Mouse (Mus musculus): ENCODE data around the gene Sectm1a.
A peak's percentile ranks its signal among the peaks of the same experiment; 100 is the strongest.
"Not testable (repeated sequence)": the region's sequence is repeated elsewhere in the genome, so short reads cannot be mapped to it uniquely, and the experiment has no call there.

The Sectm1a gene

DNA sequence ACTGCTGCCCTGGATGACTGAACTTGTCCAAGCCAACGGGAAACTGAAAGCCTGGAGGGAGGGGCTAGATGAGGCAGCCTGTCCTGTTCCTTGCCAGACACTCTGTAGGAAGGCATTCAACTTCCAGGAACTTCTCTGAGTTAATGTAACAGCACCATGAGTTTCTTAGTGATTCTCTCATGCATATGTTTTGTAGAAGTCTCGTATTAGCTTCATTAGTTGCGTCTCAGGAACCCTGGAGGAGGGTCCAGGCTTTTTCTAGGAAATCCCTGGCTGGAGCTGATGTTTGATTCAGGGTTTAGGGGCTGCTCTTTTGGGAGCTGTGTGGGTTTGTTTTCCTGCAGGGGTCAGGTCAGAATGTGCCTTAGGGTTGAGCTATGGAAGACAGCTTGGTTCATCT is at the start of gene Sectm1a:
TSS of gene Sectm1a (minus strand) at position 101 of the 400 bp plus-strand sequence.
- DNase-seq (ENCODE audit: low spot score), result no peak

DNA sequence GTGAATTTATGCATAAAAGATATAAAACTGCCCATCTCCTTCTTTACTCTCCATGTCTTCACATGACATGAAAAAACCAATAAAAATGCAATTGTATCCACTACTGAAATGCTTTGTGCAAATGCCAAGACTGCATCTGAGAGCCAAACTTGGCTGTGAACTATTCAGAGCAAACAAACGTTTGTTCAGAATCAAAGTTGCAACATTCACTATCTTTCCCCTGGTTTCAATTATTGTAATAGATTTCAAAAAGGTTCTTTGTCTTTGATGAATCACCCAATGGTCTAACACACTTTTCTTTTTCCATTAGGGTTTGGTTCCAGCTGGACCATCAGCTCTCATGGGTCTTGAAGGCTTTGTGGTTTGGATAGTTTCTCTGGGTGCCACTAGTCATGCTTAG is 48.6 kb upstream of the Sectm1a start:
- no peak for DNase-seq (ENCODE audit: low spot score)

DNA sequence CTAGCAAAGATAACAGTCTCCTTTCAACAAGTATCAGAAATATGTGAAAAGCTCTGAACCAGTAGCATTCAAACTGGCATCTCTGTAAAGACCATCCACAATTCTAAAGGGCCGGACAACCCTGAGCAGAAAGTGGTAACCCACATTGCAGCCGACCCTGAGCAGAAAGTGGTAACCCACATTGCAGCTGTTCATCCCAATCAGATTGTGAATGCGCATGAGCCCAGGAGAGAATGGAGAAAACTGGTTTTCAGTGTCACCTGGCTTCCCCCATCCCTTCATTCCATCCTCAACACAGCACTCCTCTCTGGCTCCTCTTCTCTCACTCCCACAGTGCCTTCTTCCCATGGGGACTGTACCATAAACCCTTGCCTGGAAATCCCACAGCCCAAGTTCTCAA is 46.4 kb upstream of the Sectm1a start:
- DNase-seq (ENCODE audit: low spot score), result no peak

DNA sequence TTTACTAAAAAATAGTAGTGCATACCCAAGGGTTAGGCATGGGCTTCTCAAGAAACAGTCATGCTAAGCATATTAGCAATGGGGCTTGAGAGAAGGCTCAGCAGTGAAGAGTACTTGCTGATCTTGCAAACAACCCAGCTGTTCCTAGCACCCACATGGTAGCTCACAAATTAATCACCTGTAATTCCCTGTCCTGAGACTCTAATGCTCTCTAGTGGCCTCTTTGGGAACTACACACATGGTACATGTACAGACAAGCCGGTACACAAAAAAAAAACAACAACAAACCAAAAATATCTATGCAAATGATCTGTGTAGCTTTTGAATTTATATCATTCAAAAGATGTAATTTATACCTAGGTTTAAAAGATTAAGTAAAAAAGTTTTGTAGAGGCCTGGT is 45.4 kb upstream of the Sectm1a start:
- no peak for DNase-seq (ENCODE audit: low spot score)

DNA sequence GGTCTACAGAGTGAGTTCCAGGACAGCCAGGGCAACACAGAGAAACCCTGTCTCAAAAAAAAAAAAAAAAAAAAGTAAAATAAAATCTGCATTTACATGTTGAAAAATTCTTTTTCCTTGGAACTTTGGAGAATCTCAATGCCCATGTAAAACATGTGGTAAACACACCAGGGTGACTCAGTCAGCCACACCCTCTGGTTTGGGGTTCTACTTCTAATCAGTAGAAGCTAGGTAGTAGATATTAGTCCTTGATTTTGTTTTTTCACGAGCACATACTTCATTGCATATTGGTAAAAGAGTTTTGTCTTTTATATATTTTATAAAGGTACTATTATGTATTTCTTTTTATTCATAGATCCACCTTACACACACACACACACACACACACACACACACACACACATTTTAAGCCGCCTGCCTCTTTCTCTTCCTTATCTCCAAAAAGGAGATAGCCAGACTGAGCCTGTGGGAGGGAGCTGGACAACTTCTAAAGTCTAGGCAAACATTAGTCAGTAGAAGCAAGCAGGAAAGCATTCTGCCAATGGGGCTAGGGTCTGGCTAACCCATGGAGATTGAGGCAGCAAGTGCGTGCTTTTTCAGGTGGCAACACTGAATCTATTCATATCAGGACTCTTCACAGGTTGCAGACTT is 44.6 kb upstream of the Sectm1a start:
- DNase-seq (ENCODE audit: low spot score), result no peak

DNA sequence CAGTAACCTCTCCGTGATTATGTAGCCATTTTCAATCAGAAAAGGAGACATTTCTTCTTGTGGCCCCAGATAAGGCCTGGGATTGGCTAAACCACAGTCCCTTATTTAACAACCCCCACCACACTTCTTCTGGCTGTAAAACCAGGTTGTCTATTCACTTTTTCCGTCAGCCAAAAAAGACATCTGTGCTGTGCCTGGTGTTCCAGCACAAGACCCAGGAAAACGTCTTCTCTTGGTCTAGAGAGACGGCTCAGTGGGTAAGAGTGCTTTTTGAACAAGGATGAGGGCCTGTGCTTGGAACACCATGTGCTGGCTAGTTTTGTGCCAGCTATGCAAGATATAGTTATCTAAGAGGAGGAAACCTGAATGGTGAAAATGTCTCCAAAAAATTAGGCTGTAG is 42.4 kb upstream of the Sectm1a start:
- no peak for DNase-seq (ENCODE audit: low spot score)

DNA sequence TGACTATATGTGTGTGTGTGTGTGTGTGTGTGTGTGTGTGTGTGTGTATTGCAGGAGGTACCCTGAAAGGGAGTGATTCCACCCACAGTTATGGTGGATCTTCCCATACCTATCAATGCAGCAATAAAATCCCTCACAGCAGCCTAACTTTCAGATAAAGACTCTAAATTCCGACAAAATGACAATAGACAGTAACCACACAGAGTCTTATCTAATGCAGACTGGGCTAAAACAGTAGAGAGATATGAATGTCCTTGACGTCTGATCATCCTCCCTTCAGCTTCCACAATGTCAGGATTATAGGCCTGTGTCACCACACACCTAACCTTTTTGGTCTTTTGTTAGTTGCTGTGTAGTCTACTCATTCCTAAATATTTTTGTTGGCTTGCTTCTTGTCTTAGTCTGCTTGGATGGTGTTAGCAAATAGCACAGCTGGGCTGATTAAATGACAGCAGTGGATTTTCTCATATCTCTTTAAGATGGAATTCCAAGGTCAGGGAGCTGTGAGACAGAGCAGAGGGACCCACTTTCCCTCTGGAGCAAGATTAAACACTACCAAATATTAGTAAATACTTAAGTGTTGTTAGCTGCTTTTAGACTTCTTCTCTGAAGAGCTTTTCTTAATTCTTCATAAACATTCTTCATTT is 41.1 kb upstream of the Sectm1a start:
- no peak for DNase-seq (ENCODE audit: low spot score)

DNA sequence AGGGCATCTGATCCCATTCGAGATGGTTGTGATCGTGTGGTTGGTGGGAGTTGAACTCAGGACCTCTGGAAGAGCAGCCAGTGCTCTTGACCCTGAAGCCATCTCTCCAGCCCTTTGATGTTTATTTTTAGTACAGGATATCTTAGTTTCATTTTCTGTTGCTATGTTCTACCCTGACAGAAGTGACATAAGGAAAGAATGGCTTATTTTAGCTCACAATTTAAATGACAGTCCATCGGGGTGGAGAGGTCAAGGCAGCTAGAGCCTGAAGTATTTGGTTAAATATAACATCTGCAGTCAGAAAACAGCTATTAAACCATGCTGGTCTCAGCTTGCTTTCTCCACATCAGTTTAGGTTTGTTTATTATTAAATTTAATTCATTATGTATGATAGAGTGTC is 40.1 kb upstream of the Sectm1a start:
- DNase-seq (ENCODE audit: low spot score), result no peak

DNA sequence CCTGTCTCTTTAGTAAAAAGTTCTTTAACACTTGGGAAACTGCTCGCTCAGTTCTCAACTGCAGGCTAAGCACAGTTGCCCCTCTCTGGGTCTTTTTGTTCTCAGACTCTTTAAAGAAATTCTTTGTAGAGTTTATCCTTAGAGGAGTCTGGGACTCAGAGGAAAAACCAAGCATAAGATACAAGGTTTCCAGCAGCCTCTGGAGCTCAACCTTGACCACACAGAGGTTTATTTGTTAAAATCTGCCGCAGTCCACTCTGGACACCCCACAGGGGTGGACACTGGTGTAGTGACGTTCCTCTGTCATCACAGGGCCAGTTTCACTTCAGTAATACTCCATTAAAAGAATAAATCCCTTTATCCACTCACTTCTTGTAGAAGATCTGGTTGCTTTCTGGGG is 37.6 kb upstream of the Sectm1a start, which contains the start of gene Tex19.2:
TSS of gene Tex19.2 (minus strand) at position 101 of the 400 bp plus-strand sequence.
- DNase-seq (ENCODE audit: low spot score), result no peak

DNA sequence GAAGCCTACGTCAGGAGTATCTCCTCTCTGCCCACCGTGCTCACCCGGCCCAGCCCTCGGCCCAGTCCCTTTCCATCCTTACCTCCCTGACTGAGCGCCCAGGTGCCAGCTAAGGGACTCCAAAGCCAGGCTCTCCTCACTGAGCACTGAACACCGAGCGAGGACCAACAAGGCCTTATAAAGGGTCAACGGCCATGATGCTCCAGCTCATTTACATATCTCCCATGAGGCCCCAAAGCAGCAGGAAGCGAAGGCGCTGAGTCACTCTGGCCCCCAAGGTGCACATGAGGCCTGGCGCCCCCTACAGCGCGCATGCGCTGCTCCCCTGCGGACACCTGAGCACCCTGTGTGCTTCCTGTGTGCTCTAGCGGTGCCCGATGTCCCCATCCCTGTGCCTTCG is 37.1 kb upstream of the Sectm1a start:
- no peak for DNase-seq (ENCODE audit: low spot score)

DNA sequence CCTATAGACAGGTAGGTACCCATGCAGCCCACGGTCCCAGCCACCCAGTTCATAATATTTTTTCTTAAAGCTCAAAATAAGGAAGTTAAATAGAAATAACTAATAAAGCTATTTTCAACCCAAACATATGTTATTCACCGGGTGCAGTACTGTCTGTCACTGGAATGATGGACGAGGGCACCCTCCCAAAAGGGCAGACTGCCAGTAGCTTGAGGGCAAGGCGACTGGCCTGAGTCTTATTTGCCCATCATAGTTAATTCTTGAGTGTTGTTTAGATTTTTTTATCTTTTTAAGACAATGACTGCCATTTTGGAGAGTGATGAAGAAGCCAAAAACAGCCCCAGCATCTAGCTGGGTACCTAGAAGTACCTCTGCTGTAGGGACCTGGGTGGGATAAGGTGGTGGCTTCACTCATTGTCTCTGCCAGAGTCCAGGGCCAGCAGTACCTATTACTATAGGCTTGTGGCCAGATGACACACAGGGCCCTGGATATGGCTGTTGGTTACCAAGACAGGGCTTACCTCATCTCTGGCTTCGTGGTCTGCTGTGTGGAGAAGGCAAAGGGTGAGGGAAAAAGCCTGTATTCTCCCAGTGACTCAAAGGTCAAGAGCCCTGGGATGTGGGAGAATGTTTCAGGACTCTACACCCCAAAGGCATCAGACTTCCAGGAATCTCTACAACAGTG is 31.2 kb upstream of the Sectm1a start:
- DNase-seq (ENCODE audit: low spot score), result no peak

DNA sequence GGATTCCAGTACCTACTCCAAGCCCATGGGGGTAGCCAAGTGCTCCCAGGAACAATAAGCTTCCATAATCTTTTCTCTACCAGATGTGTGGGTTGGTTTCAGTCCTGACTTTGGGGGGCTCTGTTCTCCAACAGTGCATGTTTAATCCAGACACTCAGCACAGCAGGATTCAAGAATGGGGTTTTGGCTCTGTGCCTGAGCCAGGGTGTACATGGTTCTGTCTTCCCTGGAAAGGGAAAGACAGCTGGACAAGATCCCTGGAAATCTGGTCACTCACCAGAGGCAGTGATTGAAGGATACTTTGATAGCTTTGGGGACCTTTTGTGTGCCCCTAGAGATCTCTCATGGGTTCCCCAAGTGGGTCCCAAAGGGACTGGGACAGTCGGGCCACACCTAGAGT is 30.6 kb upstream of the Sectm1a start:
- no peak for DNase-seq (ENCODE audit: low spot score)

DNA sequence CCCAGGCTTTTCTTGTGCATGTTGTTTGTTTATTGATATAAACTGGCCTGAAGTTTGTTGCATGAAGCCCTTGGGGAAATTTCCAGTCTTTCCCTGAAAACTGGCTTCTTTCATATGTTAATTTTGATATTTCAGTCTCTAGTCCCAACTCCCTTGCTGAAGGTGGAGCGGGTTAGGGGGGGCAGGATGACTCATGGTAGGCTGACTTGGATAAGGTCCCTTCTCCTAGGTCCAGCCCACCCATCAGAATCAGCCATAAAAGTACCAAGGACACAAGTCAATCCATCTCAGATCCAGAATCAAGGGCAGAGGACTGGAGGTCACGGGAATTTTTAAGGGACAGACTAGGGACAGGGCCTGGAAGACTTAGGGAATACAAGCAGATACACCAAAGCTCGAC is 30.0 kb upstream of the Sectm1a start:
- DNase-seq (ENCODE audit: low spot score), result no peak

DNA sequence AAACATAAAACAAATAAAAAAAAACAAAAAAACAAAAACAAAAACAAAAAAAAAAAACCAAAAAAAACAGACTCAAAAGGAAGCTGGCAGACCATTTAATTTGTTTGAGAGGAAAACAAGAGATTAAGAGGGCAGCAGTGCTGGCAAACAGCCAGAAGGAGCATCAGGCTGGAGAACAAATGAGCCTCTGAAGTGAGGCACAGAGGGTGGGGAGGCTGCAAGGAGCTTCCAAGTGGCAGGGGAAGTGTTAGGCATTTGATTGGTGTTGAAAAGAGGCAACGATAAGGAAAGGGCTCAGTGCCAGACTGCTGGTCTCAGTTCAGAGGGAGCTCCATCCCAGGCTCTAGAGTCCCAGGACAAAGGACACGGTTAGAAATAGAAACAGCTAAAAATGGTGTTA is 29.0 kb upstream of the Sectm1a start:
- DNase-seq (ENCODE audit: low spot score), result peak; percentile 34

DNA sequence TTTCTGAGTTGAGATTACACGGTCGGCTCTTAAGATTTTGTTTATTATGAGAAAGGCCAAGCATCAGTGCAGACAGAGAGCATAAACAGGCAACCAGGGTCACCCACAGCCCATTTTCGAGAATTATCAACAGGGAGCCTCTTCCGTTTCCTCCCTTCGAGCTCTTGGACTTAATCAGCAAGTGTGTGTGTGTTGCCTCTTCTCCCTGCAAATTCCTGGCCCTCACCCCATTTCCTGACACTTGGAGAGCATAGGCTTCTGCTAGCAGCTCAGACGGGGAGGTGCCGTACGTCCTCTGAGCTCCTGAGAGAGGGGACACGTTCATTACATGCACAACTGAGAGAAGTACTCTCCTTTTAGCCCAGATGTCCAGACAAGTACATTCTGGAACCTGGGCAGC is 27.0 kb upstream of the Sectm1a start:
- DNase-seq (ENCODE audit: low spot score), result no peak

DNA sequence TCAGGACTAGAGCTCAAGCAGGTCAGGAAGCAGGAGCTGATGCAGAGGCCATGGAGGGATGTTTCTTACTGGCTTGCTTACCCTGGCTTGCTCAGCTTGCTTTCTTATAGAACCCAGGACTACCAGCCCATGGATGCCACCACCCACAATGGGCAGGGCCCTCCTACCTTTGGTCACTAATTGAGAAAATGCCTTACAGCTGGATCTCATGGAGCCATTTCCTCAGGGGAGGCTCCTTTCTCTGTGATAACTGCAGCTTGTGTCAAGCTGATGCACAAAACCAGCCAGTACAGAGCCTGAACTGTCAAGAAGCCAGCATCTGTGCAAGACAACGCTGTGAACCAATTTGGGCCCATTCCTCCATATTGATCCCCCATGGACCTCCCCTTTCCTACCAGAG is 26.2 kb upstream of the Sectm1a start:
- not testable (repeated sequence) for DNase-seq (ENCODE audit: low spot score)

DNA sequence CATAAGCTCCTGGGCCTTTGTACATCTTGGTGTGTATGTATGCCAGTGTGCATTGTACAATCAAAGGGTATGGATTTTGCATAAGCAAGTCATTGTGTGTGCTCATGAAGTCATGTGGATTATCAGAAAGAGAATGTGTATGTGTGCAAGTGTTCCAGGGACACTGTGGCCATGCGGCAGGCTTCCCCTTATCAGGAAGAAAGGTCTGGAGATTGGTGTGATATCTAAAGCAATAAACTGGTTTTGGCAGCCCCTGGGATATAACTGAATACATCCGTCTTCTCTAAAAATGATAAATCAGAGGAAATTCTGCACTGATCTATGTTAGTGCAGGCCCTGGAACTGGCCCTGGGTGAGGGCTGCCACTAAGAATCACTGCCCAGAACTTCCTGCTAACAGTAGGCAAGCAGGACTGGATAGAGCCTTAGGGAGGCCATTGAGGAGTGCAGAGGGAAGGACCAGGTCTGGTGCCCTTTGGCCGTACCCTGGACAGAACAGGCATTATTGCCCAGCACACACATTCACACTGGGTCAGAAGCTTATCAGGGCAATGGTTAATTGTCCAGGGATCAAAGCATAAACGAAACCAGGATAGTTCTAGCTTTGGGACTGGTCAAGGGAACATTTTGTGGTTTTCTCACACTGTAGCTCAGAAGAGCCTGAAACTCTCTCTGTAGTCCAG is 20.2 kb upstream of the Sectm1a start:
- DNase-seq (ENCODE audit: low spot score), result no peak

DNA sequence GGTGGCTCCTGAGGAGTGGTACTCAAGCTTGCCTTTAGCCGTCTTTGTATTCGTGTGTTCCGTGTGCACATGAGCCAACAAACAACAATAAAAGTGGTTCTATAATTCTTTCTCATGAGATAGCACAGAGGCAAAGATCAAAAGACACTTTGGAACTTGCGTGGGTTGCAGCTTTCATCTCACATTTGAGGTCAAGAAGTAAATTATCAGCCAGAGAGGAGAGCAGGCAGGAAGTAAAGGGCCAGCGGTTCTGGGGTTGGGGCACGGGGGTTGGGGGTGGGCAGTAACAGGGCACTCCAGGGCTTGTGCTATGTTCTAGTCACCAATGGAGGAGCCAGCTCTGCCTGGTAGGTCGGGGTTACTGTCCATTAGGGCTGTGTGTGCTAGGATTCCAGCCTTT is 19.7 kb upstream of the Sectm1a start:
- no peak for DNase-seq (ENCODE audit: low spot score)

DNA sequence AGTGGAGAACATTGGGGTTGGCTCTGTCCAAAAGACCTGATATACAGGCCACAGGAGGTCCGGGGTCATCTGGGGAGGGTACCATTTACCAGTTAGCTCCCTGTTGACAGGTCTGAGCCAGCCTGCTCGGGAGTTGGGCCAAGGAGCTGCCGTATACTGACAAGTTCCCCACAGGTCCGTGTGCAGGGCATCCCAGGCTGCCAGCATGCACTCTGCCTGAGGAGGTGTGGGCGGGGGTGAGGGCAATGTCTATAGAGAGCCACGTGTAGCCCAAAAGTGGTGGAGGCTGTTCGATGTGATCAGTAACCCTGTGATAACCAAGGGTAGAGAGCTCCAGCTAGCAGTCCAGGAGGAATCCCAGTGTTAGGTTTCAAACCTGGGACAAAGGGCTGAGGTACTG is 18.7 kb upstream of the Sectm1a start:
- DNase-seq (ENCODE audit: low spot score), result no peak

DNA sequence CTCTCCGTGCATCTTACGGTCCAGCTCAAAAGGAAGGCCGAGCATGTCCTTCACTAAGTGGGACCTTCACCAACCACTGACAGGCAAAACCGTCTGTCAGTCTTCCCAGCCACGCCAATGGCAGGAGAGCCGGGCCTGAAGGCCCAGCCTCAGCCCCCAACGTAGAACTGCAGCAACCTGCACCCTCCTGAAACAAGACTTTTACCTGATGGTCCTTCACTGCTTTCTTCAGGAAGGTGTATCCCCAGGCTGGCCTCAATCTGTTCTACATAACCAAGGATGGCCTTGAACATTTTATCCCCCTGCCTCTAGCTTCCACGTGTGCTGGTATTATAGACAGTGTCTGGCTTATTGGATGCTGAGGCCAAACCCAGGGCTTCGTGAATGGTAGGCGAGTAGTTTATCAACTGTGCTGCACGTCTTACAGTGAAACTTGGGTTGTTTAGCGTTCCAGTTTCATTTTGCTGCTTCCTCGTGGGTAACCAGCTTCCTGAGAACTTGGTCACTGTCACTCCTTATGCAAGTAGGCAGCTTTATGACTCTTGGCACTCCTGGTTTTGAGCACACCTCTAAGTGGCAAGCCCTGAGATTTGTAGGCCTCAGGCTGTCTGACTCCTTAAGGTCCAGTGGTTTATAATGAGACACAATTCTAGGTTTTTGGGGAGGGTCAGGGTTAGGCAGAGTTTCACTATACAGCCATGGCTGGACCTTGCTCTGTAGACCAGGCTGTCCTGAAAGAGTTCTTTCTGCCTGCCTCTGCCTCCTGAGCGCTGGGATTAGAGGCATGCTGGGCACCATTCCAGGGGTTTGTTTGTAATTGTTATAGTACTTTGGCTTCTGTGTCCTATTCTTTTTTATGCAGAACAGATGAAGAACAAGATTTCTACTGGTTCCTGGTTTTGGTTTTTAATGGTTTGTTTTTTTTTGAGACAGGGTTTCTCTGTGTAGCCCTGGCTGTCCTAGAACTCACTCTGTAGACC is 11.9 kb upstream of the Sectm1a start:
- no peak for DNase-seq (ENCODE audit: low spot score)

DNA sequence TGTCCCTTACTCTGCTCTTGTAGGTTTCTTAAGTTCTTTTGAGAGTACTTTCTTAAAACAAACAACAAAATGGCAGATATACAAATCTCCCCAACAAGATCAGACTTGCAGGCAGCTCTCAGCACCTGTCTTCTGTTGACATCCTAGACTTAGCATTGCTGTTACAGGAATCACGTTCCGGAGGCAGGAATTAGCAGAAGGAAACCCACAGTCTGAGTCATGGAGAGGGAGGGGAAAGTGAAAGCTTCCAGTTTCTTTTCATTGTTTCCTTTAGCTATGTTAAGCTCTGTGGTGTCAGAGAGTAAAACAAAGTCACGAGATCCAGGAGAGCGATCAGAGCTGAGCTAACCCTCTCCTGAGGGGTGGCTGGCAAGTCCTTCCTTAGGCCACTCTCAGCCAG is 9.9 kb upstream of the Sectm1a start:
- DNase-seq (ENCODE audit: low spot score), result no peak

Measured in ovary, postnatal 14 days (tissue).